Mouse (Mus musculus): ENCODE measurements around the gene Dpp9.

The Dpp9 gene

GRCm38 (mm10) chr17:56141702-56142605 is 76.8 kb downstream of the Dpp9 start:
- peak in 1 of 2 experiments; percentile 71 for DNase-seq (ENCODE audit: low spot score in 2 of 2)

DNA sequence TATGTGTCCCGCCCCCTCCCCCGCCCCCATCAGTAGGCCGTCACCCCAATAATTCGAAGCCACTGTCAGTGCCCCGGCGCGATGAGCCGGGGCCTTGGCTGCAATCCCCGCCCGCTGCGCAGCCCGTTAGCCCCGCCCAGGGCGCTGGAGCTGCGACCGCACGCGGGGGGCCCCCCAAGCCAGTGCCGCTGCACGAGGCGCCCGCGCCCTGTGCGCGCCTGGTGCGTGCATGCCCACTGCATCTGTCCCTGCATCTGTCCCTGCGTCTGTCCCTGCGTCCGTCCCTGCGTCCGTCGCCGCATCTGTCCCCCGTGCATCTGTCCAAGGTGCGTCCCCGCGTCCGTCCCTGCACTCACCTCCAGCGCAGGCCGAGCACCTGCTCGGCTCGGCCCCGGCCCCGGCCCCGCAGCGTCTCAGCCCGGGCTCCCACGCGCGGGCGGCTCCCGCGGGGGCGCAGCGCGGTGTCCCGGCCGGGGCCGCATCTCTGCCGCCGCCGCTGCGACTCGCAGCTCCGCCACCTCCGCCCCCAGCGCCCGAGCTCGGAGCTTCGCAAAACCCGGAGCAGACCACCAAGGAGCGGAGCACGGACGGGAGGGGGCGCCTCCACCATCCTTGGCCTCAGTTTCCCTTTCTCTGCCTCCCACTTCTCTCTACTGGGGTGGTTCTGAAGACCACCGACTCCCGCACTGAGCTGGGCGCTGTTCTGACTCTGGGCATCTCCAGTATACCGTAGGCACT is 78.7 kb downstream of the Dpp9 start, which contains the start of gene Sema6b:
Gene Sema6b (minus strand): TSS at position 486 of the 738 bp plus-strand sequence.
- peak in 1 of 2 experiments; percentile 82 for DNase-seq (ENCODE audit: low spot score in 2 of 2)

- DNase-seq (ENCODE audit: low spot score in 2 of 2): no peak
Observed at GRCm38 (mm10) chr17:56139355-56139754, 79.3 kb downstream of the Dpp9 start.

DNA sequence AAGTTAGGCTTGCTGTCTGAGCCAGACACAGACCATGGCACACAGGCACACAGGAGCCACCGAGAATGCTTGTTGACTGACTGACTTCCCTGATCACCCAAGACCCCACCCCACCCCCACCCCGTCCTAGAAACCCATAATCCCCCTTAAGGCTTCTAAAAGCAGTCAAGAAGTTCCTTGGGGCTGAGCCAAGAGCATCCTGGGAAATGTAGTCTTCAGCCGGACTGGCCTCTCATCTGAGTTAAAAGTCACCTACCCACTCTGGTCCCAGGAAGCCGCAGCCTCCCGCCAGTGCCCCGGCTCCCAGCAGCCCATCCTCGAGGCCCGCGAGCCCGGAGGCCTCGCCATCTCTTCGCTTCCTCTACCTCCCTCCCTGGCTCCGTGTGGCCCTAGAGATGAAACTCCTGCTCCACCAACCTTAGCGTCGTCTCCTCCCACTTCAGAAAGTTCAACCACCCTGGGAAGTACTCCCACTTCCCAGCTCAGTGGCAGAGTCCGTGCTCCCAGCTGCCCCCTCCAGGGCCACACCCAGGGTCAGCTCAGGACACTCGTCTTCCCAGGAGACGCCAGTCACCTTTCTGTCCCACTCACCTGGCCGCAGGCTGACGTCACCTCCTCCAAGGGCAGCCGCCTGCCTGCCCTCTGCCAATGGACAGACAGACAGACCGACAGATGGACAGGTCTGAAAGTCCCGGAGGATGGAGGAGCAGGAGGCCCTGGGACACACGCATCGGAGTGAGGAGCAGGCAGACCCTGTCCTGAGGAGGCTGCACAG is 80.7 kb downstream of the Dpp9 start:
- no peak for DNase-seq (ENCODE audit: low spot score in 2 of 2)
